Mouse (Mus musculus): Measurements from ENCODE around the gene Mfsd1.
A peak's percentile ranks its signal among the peaks of the same experiment; 100 is the strongest.

Gene Mfsd1

GRCm38 (mm10) chr3:67582273-67583124 lies at the start of gene Mfsd1:
Mfsd1 (plus strand) TSS chr3:67582741.
- peak; percentile 84 for DNase-seq (ENCODE audit: low read depth, low spot score)

- no peak for DNase-seq (ENCODE audit: low read depth, low spot score)
These were observed 38.9 kb upstream of the Mfsd1 start for GRCm38 (mm10) chr3:67543630-67544029.

GRCm38 (mm10) chr3:67551193-67551592 lies 31.3 kb upstream of the Mfsd1 start:
- no peak for DNase-seq (ENCODE audit: low read depth, low spot score)

- DNase-seq (ENCODE audit: low read depth, low spot score) = no peak
These were observed 29.3 kb upstream of the Mfsd1 start for GRCm38 (mm10) chr3:67553281-67553680.

- no peak for DNase-seq (ENCODE audit: low read depth, low spot score)
These were observed 28.6 kb upstream of the Mfsd1 start for GRCm38 (mm10) chr3:67553927-67554448.

- DNase-seq (ENCODE audit: low read depth, low spot score) = no peak
These were observed 27.3 kb upstream of the Mfsd1 start for GRCm38 (mm10) chr3:67555211-67555610.

GRCm38 (mm10) chr3:67557200-67557651 lies 25.3 kb upstream of the Mfsd1 start:
- no peak for DNase-seq (ENCODE audit: low read depth, low spot score)

GRCm38 (mm10) chr3:67557718-67558354 lies 24.7 kb upstream of the Mfsd1 start:
- no peak for DNase-seq (ENCODE audit: low read depth, low spot score)

GRCm38 (mm10) chr3:67564731-67565357 lies 17.7 kb upstream of the Mfsd1 start:
- no peak for DNase-seq (ENCODE audit: low read depth, low spot score)

GRCm38 (mm10) chr3:67565540-67566227 lies 16.9 kb upstream of the Mfsd1 start:
- no peak for DNase-seq (ENCODE audit: low read depth, low spot score)

GRCm38 (mm10) chr3:67568015-67568618 lies 14.4 kb upstream of the Mfsd1 start:
- DNase-seq (ENCODE audit: low read depth, low spot score) = peak; percentile 40

- no peak for DNase-seq (ENCODE audit: low read depth, low spot score)
These were observed 9.6 kb upstream of the Mfsd1 start for GRCm38 (mm10) chr3:67572918-67573317.

GRCm38 (mm10) chr3:67573523-67573922 lies 9.0 kb upstream of the Mfsd1 start:
- no peak for DNase-seq (ENCODE audit: low read depth, low spot score)

GRCm38 (mm10) chr3:67576248-67576647 lies 6.3 kb upstream of the Mfsd1 start:
- no peak for DNase-seq (ENCODE audit: low read depth, low spot score)

- no peak for DNase-seq (ENCODE audit: low read depth, low spot score)
These were observed 5.8 kb upstream of the Mfsd1 start for GRCm38 (mm10) chr3:67576724-67577123.

- DNase-seq (ENCODE audit: low read depth, low spot score) = no peak
These were observed 744 bp downstream of the Mfsd1 start for GRCm38 (mm10) chr3:67583125-67583845.

- no peak for DNase-seq (ENCODE audit: low read depth, low spot score)
These were observed 1.3 kb downstream of the Mfsd1 start for GRCm38 (mm10) chr3:67583846-67584186.

GRCm38 (mm10) chr3:67586511-67586910 lies 4.0 kb downstream of the Mfsd1 start:
- no peak for DNase-seq (ENCODE audit: low read depth, low spot score)

- DNase-seq (ENCODE audit: low read depth, low spot score) = no peak
These were observed 4.9 kb downstream of the Mfsd1 start for GRCm38 (mm10) chr3:67587430-67587829.

GRCm38 (mm10) chr3:67601616-67602138 lies 19.1 kb downstream of the Mfsd1 start:
- no peak for DNase-seq (ENCODE audit: low read depth, low spot score)

Measured in retina, adult 2 months (tissue).